Mouse (Mus musculus) macrophage (primary cell): ENCODE measurements around the gene Wfikkn1. TPM values are rescaled to one million over a fixed set of nuclear protein-coding genes. Genes with fewer than 3 reads are reported as not detected.

Experiments
- H3K27ac ChIP-seq: fragments of 350-480 bp; formaldehyde crosslinking; 2 replicates; pipeline ENCODE4 v1.9.0; 2021
- H3K36me3 ChIP-seq: fragments of 350-480 bp; formaldehyde crosslinking; 2 replicates; pipeline ENCODE4 v1.9.0; 2021; ENCODE audit errors: inconsistent target
- H3K4me3 ChIP-seq: fragments of 350-480 bp; formaldehyde crosslinking; 2 replicates; pipeline ENCODE4 v1.9.0; 2021; ENCODE audit errors: inconsistent target
- H3K79me2 ChIP-seq: fragments of 350-480 bp; formaldehyde crosslinking; 2 replicates; pipeline ENCODE4 v1.9.0; 2021; ENCODE audit errors: inconsistent target
- WGBS: methylation state at CpG from one replicate; pipeline ENCODE4 v1.1.7; 2026; ENCODE audit warnings: inconsistent platforms; ENCODE audit not compliant: missing documents; 5-methylcytosine and 5-hydroxymethylcytosine counted together
- polyA plus RNA-seq: library from polyadenylated mRNA; stranded (reverse); fragments of 250-400 nt; gene quantifications from 3 replicates; pipeline ENCODE4 v1.2.4, GENCODE M21; 2018; ENCODE audit warnings: inconsistent platforms

The Wfikkn1 gene
- polyA plus RNA-seq, 1 experiment from 2014 or later, result 0.13 TPM

DNA sequence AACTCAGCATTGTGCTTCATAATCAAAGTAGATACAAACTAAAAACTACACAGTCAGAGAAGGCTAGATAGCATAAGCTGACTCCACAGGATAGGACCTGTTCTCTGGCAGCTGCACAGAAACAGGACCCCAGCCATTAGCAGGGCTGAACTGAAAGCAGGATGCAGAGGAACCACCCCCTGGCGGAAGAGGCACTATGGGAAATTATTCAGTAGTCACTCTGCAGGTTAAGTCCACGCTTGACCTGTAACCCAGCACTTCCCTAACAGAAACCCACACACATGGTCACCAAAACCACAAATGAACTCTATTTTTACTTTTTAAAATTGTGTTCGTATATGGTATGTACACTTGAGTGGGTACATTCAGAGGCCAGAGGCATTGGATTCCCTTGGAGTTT lies 22.4 kb upstream of the Wfikkn1 start:
- peaks cover 100% of the 10 kb centered on the region for H3K79me2 ChIP-seq
- WGBS, result 27% methylated on average over 3 of the region's 3 CpGs
- peaks cover 4% of the 10 kb centered on the region; the same call in 1 of the 2 replicates for H3K36me3 ChIP-seq
- H3K4me3 ChIP-seq, result no peak overlapping the region
- H3K27ac ChIP-seq, result no peak overlapping the region

DNA sequence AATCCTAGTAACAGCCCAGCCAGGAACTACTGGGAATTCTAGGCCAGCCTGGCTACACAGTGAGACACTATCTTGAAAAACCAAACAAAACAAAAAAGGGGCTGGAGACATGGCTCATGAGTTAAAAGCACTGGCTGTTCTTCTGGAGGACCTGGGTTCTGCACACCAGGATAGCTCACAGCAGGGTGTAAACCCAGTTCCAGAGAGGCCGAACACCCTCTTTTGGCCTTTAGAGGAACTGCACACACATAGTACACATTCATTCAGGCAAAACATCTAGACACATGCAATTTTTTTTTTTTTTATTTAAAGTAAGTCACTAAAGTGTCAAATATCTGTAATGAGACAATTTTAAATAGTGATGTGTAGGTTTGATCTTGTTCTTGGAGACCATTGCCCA lies 19.5 kb upstream of the Wfikkn1 start:
- peaks cover 4% of the 10 kb centered on the region; the same call in 1 of the 2 replicates for H3K36me3 ChIP-seq
- H3K79me2 ChIP-seq, result peaks cover 100% of the 10 kb centered on the region
- no peak overlapping the region for H3K27ac ChIP-seq
- H3K4me3 ChIP-seq, result no peak overlapping the region
- WGBS, result 100% methylated on average over 1 of the region's 1 CpGs

DNA sequence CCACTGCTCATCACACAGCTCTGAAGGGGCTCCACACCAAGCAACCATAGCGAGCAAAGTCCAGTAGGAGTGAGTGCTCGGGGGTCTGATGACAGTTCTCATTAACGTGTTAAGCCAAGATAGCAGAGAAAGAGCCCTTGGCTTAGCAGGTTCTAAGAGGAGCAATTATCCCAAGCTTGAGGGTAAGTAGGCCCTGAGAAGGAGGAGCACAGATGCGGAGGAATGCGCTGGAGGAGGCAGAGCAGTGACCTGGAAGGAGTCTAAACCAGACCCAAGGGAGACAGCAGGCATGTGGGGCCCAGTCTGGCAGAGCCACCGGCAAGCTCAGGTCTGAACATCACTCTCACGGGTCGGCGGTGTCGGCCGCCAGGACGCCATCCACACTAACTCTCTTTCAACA lies 15.2 kb upstream of the Wfikkn1 start:
- Histone ChIP-seq H3K27ac (no peak overlapping the region), H3K4me3 (no peak overlapping the region), H3K36me3 (peaks cover 9% of the 10 kb centered on the region; the same call in 1 of the 2 replicates), H3K79me2 (peaks cover 100% of the 10 kb centered on the region)
- 97% methylated on average over 4 of the region's 12 CpGs for WGBS

DNA sequence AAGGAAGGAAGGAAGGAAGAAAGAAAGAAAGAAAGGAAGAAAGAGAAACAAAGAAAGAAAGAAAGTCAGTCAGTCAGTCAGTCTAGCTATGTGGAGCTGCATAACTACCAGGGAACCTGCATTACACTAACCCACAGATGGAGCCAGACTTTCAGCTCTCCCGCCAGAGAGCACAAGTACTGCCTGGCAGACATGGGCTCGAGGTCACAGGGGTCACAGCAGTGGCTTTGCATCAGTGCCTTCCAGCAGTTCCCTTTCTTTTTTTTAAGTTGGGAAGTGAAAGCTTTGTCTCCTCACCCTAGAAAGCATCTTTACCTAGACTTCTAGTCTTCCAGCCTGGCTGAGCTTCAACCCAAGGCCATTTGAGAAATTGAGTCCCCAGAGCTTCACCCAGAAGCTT lies 14.8 kb upstream of the Wfikkn1 start:
- H3K36me3 ChIP-seq, result peaks cover 11% of the 10 kb centered on the region; the same call in 1 of the 2 replicates
- H3K79me2 ChIP-seq, result peaks cover 100% of the 10 kb centered on the region
- 14% methylated on average over 2 of the region's 2 CpGs for whole genome bisulfite sequencing
- H3K27ac ChIP-seq, result no peak overlapping the region
- no peak overlapping the region for H3K4me3 ChIP-seq

DNA sequence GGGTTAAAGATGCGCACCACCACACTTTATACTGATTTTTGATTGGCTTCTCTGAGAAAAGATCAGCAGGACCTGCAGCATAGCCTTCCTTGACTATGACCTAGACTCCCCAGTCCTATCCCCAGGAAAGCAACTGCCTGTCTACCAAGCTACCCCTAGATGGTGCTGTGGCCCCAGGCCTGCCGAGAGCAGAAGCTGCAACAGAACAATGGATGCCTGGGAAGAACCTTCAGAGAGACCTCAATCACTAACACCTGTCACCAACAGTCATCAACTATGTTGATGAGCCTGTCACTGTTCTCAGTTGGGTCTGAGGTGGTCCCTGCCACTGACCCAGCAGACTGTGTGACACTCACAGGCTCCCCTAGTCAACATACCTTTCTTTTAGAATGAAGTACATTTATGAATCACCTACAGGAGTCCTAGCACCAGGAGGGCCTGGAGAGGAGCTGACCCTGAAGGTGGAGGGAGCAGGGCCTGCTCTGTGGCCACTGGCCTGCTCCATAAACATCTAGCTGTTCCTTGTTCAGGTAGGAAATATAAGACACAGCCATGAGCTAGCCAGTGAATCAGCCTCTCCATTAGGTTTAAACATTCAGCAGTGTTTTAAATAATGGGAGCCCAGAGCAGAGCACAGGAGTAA lies 13.4 kb upstream of the Wfikkn1 start:
- H3K4me3 ChIP-seq, result no peak overlapping the region
- WGBS, result 36% methylated on average over 2 of the region's 2 CpGs
- no peak overlapping the region for H3K27ac ChIP-seq
- peaks cover 24% of the 10 kb centered on the region; the same call in 1 of the 2 replicates for H3K36me3 ChIP-seq
- H3K79me2 ChIP-seq, result peaks cover 94% of the 10 kb centered on the region

DNA sequence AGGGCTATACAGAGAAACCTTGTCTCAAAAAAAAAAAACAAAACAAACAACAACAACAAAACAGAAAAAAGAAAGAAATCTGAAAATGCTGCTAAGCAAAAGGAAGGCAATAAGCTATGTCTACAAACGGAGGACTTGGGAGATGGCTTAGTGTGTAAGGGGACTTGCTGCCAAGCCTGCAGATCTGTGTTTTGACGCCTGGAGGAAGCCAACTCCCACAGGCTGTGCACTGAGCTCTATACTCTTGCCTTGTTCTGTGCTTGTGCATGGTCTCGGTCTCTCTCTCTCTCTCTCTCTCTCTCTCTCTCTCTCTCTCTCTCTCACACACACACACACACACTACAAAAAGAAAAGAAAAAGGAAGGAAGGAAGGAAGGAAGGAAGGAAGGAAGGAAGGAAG lies 8.2 kb upstream of the Wfikkn1 start:
- WGBS, result 88% methylated on average over 2 of the region's 3 CpGs
- Histone ChIP-seq H3K4me3 (no peak overlapping the region), H3K27ac (no peak overlapping the region), H3K79me2 (peaks cover 42% of the 10 kb centered on the region), H3K36me3 (peaks cover 62% of the 10 kb centered on the region)

DNA sequence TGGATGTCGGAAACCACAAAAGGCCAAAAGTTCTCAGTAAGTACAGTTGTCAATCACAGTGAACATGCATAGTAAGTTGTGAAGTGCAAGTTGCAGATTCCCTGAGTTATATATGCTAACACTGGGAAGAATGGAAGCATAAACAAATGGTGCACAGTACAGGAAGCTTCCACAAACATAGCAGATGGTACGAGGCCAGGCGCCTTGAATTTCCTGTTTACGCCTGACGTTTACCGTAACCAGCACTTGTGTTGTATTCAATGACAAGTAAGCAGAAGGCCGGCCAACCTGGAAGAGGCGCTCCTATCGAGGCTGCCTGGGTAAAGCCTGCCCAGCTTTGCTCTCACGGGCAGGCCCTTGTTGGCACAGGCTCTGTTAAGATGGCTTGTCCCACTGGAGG lies 6.8 kb upstream of the Wfikkn1 start:
- no peak overlapping the region for H3K4me3 ChIP-seq
- 95% methylated on average over 10 of the region's 10 CpGs for WGBS
- peaks cover 28% of the 10 kb centered on the region for H3K79me2 ChIP-seq
- no peak overlapping the region for H3K27ac ChIP-seq
- H3K36me3 ChIP-seq, result peaks cover 75% of the 10 kb centered on the region

DNA sequence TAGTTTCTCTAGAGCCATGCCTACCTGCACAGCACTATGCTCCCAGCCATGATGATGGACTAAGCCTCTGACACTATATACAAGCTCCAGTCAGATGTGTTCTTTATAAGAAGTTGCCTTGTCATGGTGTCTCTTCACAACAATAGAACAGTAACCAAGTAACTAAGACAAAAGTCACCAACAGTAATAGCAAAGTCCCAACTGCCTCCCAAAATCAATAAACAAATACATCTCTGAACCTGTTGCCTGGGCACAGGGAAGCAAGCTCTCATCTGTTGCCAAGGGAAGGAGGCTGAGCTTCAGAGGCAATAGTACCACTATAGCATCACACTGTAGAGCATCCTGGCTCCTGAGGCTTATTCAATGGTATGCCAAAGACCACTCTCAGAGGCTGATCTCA lies 6.1 kb upstream of the Wfikkn1 start:
- no peak overlapping the region for H3K4me3 ChIP-seq
- peaks cover 21% of the 10 kb centered on the region for H3K79me2 ChIP-seq
- peaks cover 82% of the 10 kb centered on the region for H3K36me3 ChIP-seq
- no peak overlapping the region for H3K27ac ChIP-seq

DNA sequence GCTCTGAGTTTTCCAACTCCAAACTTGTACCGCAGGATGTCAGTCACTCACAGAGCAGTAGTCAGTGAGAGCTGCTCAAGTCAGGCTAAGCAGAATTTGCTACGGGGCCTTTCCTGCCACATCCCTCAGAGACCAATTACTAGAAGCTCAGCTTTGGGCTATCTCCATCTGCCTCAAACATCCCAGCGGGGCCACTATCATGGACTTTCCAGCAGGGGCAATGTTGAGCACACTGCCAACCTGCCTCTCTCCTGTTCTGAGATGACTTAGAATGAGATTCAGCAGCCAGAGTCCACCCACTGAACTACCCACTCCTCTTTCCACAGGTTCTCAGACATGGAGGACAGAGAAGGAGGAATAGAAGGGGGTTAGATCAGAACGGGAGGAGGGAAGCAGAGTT lies 5.0 kb upstream of the Wfikkn1 start:
- WGBS, result 64% methylated on average over 4 of the region's 4 CpGs
- peaks cover 10% of the 10 kb centered on the region; the same call in 1 of the 2 replicates for H3K79me2 ChIP-seq
- no peak overlapping the region for H3K4me3 ChIP-seq
- H3K36me3 ChIP-seq, result peaks cover 74% of the 10 kb centered on the region
- H3K27ac ChIP-seq, result no peak overlapping the region

DNA sequence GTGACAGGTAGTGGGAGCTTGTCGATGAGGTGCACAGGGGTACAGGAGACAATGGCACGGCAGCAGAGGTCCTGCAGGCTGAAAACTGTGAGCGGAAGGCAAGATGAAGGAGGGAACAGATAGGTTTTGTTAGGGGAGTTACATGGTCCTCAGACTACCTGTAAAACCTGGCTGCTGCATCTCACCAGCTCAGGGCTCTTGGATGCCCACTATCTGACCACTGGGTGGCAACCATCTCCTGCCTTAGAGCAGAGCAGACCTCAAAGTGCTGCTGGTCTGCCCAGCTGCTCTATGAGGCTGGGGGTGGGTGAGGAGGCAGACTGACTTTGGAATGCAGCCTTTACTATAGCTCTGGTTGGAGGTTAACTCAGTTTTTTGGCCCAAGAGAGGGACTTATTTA lies 3.2 kb upstream of the Wfikkn1 start:
- 94% methylated on average over 3 of the region's 3 CpGs for WGBS
- Histone ChIP-seq H3K36me3 (peaks cover 56% of the 10 kb centered on the region), H3K79me2 (no peaks in the 10 kb centered on the region; the same call in 1 of the 2 replicates), H3K27ac (no peak overlapping the region), H3K4me3 (no peak overlapping the region)

DNA sequence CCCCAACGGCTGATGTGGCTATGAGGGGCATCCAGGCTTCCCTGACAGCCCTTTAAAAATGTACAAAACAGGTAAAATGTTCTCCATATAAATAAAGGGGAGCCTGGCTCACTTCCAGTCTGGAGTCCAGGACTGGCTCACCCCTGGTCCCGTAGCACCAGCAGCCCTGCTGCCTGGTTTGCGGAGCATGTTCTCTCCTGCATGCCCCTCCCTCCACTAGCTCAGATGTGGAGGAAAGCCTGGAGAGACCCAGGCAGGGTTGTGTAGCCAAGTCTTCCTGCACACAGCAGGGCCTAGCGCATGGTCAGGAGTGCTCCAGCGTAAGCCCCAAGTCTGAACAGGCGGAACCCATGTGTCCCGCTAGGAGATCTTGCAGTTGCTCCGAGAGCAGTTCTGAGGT lies 2.6 kb upstream of the Wfikkn1 start:
- Histone ChIP-seq H3K4me3 (no peak overlapping the region), H3K79me2 (no peaks in the 10 kb centered on the region; the same call in 1 of the 2 replicates), H3K27ac (no peak overlapping the region), H3K36me3 (peaks cover 50% of the 10 kb centered on the region)
- 96% methylated on average over 8 of the region's 8 CpGs for WGBS

DNA sequence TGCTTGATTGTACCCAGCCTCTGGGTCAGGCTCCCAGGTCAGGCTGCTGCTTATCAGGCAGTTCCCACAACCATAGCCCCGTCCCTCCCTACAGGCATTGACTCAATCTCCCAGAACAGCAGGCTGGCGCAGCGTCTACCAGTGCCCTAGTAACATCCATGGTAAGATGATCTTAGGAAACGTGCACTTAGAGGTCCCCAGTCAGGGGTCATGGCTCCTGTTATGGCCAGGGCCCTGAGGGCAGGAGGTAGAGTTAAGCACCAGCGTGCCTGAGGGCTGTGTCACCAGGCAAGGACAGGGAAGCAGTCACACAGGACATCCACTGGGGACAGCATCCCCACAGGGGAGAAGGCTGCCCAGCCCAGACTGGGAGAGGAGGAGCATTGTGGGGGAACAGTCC lies 1.6 kb upstream of the Wfikkn1 start:
- Histone ChIP-seq H3K4me3 (no peak overlapping the region), H3K79me2 (no peaks in the 10 kb centered on the region; the same call in 1 of the 2 replicates), H3K36me3 (peaks cover 41% of the 10 kb centered on the region), H3K27ac (no peak overlapping the region)
- 83% methylated on average over 5 of the region's 5 CpGs for WGBS

DNA sequence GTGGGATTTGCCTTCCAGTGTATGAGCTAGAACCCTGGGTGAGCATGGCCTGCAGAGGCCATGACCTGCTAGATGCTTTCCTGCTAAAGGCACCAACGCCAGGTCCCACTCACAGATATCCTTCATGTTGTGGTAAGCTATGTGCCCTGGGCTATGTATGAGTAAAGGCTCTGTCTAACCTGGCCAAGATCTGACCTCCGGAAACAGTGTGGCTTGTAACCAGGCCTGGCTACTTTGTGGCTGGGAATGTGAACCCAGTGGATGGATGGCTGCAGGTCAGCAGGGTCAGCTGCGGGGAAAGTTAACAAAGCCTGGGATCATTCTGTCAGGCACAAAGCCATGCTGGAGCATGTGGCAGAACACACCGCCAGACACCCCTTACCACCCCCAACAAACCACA lies 1.0 kb upstream of the Wfikkn1 start:
- no peaks in the 10 kb centered on the region for H3K79me2 ChIP-seq
- peaks cover 40% of the 10 kb centered on the region for H3K36me3 ChIP-seq
- no peak overlapping the region for H3K27ac ChIP-seq
- no peak overlapping the region for H3K4me3 ChIP-seq
- WGBS, result 98% methylated on average over 4 of the region's 4 CpGs

DNA sequence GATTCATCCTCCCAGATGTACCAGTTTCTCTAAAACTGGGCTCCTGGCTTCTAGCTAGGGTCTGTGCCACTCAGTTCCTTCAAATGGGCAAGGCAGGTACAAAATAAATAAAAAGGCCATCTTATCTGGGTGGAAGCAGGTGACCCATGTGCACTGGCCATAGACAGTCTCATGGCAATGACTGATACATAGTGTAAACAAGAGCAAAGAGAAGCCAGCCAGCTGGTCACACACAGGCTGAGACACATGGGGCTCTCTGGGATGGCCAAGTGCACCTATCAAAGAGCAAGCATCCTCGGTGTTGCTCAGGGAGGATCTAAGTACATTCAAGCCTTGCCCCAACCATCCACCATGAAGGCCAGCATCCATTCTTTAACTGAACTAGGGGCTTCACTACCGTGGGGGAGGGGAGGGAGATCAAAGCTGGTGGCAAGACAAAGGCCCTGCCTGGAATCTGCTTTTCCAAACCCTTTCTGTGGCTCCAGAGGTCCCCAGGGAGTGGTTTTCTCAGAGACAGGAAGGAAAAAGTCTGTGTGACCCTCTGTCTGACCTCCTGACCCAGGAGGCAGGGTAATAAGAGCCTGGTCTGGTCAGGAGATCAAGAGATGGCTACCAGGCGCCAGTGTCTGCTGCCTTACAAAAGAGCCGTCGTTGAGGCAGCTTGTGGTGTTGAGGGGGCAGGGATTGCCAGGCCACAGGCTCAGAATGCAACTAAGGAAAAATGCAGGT lies 419 bp upstream of the Wfikkn1 start:
- H3K27ac ChIP-seq, result no peak overlapping the region
- peaks cover 40% of the 10 kb centered on the region for H3K36me3 ChIP-seq
- WGBS, result 74% methylated on average over 5 of the region's 5 CpGs
- no peak overlapping the region for H3K4me3 ChIP-seq
- H3K79me2 ChIP-seq, result no peaks in the 10 kb centered on the region

DNA sequence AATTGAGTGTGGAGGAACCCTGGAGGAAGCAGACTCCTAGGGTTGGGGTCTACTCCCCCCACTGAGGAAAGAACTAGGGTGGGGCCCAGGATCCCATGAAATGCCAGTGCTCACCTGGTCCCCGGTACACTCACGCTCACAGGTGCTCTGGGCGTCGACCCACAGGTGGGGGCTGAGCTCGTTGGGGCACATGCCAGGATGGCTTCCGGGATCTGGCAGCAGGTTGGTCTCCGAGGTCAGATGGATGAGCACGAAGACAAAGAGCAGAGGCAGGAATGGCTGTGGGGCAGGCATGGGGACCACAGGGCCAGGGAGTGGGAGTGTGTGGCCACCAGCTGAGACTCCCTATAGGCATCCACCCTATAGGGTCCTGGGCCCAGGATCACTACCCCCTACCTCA lies 908 bp downstream of the Wfikkn1 start:
- Histone ChIP-seq H3K36me3 (peaks cover 30% of the 10 kb centered on the region), H3K79me2 (no peaks in the 10 kb centered on the region), H3K4me3 (no peak overlapping the region), H3K27ac (no peak overlapping the region)
- WGBS, result 97% methylated on average over 5 of the region's 8 CpGs
